Mouse (Mus musculus) layer of hippocampus, adult 9-10 months (tissue): ENCODE measurements around the gene Tsnaxip1.

ENCODE experiments used
- DNase-seq: peaks from one replicate; pipeline ENCODE4 v3.0.0; 2022; ENCODE audit warnings: low spot score

Gene Tsnaxip1

DNA sequence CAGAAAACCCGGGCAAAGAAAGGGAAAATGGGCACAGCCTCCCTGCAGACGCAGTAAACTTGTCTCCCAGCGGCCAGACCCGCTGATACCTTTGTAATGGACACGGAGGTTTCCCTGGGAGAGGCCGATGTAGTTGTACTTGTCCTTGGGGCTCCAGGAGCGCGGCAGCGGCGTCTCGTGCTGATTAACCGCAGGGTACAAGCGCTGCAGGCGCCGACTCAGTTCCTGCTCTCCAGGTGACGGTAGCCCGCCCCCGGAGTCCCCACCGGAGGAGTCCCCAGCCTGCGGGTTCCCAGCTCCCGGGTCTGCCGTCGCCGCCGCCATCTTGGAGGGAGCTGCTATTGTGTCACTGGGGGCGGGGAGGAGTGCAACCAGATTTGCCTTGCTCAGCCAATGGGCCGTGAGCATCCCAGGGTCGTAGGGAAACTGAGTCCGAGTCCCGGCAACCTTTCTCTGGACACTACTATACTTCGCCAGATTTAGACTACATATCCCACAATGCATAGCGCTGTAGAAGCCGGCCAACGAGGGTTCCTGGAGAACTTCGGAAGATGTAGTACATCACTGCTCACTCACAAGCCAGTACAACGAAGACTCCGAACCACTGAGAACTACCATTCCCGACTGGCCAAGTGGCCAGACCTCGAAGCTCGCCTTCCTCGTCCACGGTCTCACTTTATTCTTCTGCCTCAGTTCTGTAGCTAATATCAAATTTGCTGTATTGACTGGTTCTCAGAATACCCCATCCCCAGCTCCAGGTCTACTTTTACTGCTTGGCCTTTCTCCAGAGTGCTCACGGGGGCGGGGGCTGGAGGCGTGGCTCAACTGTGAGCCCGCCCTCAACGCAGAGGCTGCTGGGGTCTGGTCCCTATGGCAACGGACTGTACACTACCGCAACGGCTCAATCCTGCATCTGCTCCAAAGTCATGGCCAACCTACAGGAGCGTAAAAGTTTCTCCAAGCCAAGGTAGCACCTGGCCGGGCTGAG is at the start of gene Tsnaxip1, which contains the start of gene Ranbp10:
Tsnaxip1 (plus strand) TSS at position 871 of the 988 bp plus-strand sequence.
Ranbp10 (minus strand) TSS at position 490 of the 988 bp plus-strand sequence.
- DNase-seq = peak; percentile 99

- DNase-seq = no peak
Observed at GRCm38 (mm10) chr8:105777833-105778232, 49.7 kb upstream of the Tsnaxip1 start.

DNA sequence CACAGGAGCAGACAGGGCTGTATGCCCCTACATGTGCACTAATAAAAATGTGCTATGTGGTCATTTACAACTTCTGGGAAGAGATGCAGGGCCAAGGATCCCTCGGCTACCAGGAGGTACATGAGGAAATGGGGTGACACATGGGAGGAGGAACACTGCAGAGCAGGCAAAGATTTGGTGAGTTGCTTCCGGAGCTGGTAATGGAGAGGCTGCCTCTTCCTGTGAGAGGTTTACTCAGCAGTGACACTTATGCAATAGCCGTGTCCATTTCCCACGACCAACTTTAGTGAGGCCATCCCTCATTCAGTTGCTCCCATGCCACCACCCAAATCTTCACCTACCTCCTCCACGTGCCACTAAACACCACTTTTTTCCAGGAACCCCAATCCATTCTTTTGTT is 47.2 kb upstream of the Tsnaxip1 start:
- DNase-seq = no peak

- DNase-seq = no peak
Observed at GRCm38 (mm10) chr8:105788241-105788640, 39.3 kb upstream of the Tsnaxip1 start.

DNA sequence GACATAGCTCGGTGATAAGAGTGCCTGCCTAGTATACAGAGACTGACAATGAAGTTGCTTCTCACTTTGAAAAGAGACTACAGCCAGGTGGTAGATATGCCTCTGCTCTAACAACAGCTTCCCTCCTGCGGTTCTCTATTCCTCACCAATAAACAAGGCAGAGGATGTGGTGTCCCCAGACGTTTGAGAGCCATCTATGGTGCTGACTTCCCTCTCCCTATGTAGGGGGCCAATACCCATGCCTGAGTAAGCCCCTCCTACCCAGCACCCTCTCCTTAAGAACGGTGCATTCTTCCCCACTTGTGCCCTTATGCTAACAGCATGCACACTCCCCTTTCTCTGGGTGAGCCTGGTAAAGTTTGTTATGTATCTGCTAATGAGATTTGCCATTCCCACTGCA is 38.6 kb upstream of the Tsnaxip1 start:
- no peak for DNase-seq

DNA sequence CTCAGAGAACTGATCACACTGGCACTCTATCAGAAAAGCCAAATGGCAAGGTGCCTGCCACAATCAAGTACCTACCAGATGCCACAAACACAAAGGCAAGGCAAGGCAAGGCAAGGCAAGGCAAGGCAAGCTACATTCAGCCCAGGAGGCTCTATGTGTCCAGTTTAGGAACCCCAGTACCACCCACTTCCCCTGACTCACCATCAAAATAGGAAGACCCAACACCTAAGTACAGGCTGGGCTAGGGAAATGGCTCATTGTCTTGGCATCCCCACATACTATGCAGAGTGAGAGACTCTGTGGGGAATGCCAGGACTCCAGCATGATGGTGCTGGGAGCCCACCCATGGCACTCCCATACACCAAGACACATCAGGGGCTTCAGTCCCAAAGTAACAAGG is 37.9 kb upstream of the Tsnaxip1 start:
- DNase-seq = no peak

DNA sequence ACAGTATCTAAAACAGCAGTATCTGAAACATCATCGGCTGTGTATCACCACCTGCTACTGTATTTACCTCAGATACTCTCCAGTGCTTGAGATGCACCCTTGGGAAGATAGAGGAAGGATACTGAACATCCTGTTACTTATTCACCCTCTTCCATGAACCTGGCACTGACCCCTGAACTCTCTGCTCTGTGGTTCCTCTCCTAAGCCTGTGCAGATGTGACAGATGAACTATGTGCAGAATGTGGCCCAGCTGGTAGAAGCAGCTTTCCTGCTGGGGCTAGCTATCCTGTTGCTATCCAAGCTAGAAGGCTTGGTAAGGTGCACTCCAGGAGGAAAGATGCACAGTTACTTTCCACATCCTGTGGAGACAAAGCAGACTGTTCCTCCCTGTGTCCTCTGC is 34.2 kb upstream of the Tsnaxip1 start:
- no peak for DNase-seq

DNA sequence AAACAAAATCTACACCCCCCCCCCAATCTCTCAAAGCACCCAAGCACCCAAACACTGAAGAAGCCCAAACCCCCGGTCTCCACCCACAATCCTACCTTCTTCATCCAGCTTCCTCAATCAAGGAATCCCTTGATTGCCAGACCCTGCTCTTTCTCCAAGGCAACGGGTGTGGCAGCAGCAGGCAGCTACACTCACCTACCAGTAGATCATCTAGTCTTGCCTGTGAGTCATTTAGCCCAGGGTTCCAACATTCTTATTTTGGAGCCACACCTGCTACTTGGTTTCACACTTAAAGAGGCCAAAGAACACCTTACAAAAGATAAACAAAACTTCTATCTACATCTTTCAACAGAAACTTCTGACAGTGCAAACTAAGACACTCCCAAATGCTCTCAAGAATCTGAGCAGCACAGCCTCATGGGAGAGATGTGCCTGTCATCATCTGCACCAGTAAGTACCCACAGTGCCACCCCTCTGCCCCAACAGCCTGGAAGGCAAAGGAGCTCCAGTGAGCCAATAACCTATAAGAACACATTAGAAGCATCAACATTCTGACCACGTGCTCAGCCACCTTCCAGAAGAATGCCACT is 33.4 kb upstream of the Tsnaxip1 start:
- DNase-seq = no peak

- no peak for DNase-seq
Observed at GRCm38 (mm10) chr8:105795785-105796184, 31.7 kb upstream of the Tsnaxip1 start.

DNA sequence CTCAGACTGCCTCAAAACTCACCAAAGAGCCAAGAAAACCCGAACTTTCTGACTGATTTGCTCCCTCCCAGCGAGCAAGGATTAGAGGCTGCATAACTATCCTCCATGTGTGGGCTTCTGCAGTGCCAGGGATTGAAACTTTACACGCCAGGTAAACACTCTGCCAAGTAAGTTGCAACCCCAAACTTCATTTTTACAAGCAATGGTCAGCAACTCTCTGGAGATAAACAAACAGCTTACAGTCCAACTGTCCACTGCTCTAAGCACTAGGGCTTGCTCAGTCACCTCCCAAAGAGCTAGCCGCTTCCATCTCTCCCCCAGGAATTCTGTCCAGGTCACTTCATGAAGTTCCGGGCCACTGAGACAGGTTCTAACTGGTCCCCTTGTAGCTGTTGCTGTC is 29.1 kb upstream of the Tsnaxip1 start:
- no peak for DNase-seq

DNA sequence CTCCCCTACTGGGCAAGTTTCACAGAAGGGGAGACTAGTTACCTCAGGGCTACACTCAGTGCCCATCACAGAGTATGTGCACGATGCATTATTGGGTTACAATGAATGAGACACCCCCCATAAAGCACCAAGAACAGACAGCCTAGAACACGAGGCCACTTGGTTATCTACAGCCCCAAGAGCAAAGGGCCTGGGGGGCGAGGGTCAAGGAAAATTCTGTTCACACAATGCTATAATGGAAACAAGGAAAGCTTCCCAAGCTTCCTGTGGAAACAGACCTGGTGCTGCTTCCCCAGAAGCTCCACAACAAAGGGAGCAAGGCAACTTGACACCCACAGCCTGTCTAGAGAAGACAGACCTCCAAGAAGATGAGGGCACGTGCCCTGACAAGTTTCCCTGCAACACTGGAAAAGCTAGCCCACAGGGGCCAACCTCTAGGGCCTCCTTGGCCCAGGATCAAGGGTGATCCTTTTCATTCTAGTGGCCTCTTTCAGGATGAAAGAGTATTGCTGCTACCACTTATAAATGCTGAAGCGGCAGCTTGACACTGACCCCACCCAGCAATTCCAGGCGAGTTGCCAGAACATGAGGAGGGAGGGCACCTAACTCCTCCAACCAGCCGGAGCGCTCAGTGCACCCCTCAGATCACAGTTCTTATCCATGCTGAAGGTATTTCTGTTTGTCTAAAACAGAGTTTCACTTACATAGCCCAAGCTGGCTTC is 28.3 kb upstream of the Tsnaxip1 start:
- no peak for DNase-seq

GRCm38 (mm10) chr8:105801153-105801904 is 26.2 kb upstream of the Tsnaxip1 start:
- DNase-seq = no peak

DNA sequence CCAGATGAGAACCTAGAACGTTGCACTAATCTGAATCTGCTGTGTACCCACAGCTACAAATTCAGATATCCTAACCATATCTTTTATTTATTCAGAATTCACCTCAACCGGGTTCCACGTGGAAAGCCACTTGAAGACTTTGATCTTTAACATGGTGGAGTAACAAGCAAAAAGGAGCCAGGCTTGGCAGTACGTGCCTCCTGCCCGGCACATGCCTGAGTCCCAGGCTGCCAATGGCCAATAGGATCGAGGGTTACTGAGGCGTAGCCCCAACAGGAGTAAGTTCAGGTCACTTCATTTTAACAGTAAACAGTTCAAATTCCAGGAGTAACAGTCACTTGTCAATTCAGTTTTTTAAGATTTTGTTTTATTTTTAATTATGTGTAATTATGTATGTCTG is 22.7 kb upstream of the Tsnaxip1 start:
- no peak for DNase-seq

DNA sequence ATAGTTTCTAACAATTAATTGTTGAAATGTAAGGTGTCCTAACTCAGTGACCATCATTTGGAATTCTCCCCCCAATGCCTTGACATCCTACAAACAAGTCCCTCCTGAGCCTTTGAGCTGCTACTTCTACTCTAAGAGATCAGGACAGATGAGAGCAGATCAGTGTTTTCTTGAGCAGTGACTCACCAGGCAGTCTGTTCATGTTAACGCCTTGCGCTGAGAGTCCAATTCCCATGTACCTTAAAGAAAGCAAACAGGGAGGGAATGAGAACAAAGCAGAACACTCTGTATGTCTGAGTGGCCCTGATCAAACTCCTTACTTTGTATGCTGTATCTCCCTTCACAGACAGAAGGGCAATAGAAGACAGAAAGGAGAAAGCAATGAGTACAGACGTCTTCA is 22.2 kb upstream of the Tsnaxip1 start:
- DNase-seq = no peak

- DNase-seq = no peak
Observed at GRCm38 (mm10) chr8:105805964-105806363, 21.6 kb upstream of the Tsnaxip1 start.

DNA sequence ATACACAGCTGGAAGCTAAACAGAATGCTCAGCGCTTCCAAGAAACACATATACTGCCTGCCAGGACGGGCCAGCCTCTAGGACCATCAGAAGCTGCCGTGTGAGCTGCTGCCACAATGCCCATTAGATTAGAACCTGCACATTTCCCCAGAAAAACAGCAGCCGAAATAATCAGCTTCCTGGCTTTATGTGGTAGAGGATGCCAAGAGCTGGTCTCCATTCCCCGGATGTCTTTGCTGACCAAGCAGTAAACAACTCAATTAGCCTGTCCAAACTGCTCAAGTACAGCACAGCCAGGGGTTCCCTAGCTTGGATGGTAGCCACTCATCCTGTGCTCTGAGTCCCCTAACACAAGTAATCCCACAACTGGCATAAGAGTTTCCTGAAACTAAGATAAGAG is 19.8 kb upstream of the Tsnaxip1 start:
- DNase-seq = no peak

DNA sequence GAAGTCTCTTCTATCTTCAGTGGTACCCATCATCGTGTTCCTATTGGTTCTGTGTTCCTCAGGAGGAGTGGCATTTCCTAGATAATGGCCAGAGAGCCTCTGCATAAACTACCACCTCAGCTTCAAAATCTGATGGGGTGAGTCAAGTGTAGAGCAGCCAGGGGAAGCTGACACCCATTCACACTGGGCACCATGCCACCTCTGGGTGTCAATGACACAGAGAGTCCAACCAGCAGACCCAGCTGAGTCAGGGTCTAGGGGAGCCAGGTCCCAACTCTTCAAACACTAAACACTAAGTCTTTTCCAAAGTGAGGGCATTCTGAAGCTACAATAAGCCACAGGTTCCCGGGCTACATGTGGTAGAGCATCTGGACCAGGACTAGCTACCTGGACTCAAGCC is 19.1 kb upstream of the Tsnaxip1 start:
- no peak for DNase-seq

DNA sequence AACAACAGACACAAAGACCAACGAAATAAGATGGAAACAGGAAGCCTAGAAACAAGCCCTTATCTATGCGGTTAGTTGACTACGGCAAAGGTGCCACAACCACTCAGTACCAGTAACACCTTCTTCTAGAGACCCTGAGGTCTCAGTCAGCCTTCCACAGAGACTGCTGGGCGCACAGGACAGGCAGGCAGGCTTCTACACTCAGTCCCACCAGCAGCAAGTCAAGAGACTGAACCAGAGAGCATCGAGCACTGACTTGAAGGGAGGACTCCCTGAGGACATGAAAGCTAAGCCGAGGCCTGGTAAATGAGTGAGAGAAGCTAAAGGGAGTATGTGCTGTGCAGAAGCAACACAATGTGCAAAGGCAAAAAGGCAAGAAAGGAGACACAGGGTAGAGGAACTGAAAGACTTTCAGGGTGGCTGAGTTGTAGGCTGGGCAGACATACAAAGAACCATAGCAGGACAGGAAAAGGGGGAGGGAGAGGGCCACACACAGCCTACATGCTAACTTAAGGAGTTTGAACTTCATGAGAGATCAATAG is 17.2 kb upstream of the Tsnaxip1 start:
- no peak for DNase-seq

DNA sequence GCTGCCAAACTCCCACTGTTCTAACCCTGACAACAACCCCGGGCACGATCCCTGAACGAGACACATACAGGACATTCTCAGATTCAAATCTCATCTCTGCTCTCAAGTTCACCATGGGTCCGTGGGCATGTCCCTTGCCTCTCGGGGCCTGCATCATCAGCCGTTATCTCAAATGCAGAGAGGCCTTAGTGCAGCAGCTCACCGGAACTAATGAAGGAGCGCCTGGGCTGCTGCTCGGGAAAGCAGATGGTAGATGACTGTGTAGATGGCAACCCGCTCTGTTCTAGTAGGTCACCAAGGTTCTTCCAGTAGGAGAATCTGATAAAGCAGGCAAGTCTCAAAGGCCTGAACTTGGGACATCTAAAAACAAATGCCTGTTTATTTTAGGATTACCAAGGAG is 16.5 kb upstream of the Tsnaxip1 start:
- no peak for DNase-seq

DNA sequence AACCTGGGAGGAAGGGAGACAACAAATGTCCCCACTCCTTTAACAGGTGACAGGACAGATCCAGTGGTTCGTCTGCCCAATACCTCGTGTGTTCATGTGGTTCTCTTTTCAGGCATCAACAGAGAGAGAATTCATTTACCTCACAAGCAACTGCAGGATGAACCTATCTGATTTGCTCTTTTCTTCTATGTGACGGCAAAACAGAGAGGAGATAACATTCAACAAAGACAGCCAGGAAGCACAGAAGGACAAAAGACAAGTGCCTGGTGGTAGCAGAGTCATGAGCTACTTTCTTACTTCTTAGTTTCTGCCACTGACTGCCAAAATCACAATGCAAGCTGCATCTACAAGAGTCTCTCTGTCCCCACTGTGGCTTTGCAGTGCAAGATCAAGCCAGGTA is 16.0 kb upstream of the Tsnaxip1 start:
- DNase-seq = no peak

- no peak for DNase-seq
Observed at GRCm38 (mm10) chr8:105812511-105812910, 15.0 kb upstream of the Tsnaxip1 start.

DNA sequence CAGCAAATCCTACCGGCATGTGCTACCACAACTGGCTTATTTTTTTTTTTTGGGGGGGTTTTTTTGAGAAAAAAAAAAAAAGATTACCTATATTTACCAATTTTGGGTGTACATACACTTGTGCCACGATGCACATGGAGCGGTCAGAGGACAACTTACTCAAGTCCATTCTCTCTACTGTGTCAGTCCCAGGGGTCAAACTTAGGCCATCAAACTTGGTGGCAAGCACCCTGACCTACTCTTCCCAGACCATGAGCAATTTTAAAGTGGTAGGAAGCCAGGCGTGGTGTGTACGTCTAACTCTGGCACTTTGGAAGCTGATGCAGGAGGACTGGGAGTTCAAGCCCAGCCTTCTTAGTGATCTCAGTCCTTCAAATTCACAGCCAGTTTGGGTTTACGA is 14.3 kb upstream of the Tsnaxip1 start:
- DNase-seq = no peak
